Mouse (Mus musculus): ENCODE data around the gene Nek6.

Gene Nek6

DNA sequence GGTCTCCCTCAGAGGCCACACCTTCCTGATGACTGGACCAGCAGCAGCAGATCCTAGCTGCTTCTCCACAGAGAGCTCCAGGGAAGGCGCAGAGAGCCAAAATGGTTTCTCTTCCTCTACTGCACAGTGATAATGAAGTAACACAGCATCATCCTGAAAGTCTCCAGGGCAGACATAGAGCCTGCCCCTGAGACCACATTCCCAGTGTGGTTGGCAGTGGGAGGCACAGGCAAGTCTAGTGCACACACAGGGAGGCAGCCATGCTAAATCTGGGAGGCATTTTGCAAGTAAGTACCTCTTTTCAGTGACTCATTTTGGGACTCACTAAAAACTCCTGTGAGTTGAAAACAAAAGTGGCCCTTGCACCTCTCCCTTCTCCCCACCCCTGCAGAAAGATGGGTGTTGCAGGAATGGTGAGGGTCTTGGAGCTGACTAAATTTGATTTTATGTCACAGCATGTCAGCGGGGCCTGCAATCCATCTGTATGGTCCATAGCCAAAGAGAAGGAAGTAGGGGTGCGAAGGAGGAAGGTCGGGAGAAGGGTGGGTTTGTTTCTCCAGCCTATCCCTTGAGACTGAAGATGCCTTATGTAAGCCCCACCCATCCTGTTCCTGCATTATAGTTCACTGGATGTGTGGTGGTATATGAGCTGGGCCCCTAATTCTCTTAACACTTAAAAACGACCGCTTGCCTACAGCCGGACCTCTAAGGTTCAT, 2.3 kb upstream of the Nek6 start:
- DNase-seq (ENCODE audit: low spot score), result no peak

- DNase-seq (ENCODE audit: low spot score), result no peak
These were observed 1.3 kb upstream of the Nek6 start for GRCm38 (mm10) chr2:38510120-38510519.

GRCm38 (mm10) chr2:38512308-38513182, 1.1 kb downstream of the Nek6 start:
- peak; percentile 34 for DNase-seq (ENCODE audit: low spot score)

GRCm38 (mm10) chr2:38513183-38513529, 1.7 kb downstream of the Nek6 start:
- no peak for DNase-seq (ENCODE audit: low spot score)

GRCm38 (mm10) chr2:38514411-38514810, 3.0 kb downstream of the Nek6 start:
- no peak for DNase-seq (ENCODE audit: low spot score)

- DNase-seq (ENCODE audit: low spot score), result no peak
These were observed 4.0 kb downstream of the Nek6 start for GRCm38 (mm10) chr2:38515446-38515845.

DNA sequence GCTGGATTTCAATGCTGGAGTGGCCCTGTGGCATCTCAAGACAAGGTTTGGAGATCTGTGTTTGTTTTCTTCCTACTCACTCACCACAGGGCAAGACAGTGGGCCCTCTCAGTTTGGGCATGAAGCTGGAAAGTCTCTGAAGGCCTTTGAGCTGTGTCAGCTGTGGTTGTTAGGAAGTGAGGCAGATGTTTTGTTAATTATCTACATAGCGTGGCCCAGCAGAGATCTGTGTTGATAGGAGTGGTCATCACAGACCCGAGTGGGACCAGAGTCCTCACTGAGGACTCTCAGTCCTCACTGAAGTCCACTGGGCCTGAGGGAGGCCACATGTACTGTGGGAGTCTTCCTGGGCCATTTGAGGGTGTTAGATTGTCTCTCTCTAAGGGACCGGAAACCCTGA, 5.0 kb downstream of the Nek6 start:
- no peak for DNase-seq (ENCODE audit: low spot score)

- no peak for DNase-seq (ENCODE audit: low spot score)
These were observed 5.6 kb downstream of the Nek6 start for GRCm38 (mm10) chr2:38517045-38517444.

DNA sequence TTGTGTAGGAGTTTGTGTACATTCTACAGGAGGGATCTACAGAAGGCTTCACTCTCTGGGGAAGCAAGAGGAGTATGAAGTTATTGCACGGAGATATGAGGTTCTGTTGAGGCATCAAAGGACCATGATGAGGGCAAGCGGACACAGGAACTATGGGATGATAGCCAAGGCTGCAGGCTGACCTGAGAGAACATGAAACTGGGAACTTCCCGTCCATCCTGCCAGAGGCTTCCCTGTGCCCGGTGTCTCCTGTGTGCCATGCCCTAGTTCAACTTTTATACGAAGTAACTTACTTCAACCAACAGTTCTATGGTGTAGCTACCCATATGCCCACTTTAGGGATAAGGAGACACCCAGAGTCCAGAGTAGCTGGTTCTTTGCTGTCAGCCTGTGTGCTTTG, 7.3 kb downstream of the Nek6 start:
- DNase-seq (ENCODE audit: low spot score), result no peak

DNA sequence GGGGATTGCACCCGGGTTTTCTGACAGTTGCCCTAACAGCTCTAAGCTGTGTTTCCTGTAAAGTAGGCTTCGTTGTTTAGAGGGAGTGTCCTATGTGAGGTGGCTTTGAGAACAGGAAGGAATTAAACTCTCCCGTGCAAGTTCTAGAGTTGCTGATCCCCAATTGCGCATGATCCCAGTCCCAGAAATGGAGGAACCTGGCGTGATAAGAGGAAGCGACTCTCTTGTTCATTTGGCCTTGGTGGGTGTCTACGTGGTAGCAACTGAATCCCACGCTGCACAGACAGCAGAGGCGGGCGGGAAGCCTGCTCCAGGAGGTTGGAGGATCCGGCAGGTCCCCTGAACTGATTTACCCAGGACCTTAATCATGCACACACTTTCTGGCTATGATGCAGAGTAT, 8.5 kb downstream of the Nek6 start:
- no peak for DNase-seq (ENCODE audit: low spot score)

DNA sequence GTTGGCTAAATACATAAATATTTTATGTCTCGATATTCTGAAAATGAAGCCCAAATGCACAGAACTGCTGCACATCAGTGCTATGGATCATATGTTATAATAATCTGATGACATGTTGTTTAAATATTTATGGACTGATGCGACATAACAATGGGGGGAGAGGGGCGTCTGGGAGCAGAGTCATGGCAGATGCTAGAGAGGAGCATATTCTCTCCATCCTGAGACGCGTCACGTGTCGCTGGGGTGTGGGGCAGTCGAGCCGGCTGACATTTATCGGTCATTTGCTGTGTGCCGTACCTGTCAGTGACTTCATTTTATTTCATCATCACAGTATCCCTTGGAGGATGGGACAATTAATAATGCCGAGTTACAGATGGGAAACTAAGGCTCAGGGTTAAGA, 10.2 kb downstream of the Nek6 start:
- DNase-seq (ENCODE audit: low spot score), result no peak

- no peak for DNase-seq (ENCODE audit: low spot score)
These were observed 10.9 kb downstream of the Nek6 start for GRCm38 (mm10) chr2:38522354-38522753.

- DNase-seq (ENCODE audit: low spot score), result no peak
These were observed 12.5 kb downstream of the Nek6 start for GRCm38 (mm10) chr2:38523781-38524445.

DNA sequence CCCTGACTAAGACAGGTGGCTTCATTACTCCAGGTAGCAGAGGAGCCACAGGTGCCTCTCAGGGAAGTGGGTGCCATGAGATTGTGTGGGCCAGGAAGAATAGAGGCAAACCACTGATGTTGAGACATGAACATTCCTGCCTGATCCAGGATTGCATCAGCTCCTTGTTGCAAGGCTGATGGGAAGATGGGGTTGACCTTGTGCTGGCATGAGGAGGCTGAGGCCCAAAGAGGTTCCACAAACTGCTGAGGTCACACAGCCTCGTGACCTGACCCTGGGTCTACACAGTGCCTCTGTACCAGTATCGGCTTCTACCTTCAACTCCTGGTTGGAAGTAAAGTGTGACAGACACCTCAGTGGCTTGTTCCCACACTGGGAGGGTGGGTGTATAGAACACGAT, 13.6 kb downstream of the Nek6 start:
- no peak for DNase-seq (ENCODE audit: low spot score)

- DNase-seq (ENCODE audit: low spot score), result no peak
These were observed 18.2 kb downstream of the Nek6 start for GRCm38 (mm10) chr2:38529582-38530152.

DNA sequence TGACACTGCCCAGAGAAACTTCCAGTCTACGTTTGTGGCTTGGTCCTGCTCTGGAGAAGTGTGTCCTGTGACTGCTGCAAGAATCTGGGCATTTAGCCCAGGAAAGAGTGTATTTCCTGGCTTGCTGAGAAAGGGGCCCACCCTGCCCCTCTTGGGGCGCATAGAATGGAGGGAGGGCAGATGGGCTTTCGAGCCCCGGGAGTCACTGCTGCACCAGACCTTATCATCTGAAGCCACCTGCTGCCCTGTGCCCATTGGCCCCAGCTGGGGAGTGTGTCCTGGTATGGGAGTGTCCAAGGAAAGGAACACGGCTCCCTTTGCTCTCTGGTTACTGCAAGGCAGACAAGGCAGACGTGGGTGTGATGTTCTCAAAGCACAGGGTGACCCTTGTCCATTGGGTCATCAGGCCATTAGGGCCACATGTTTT, 19.5 kb downstream of the Nek6 start:
- DNase-seq (ENCODE audit: low spot score), result no peak

DNA sequence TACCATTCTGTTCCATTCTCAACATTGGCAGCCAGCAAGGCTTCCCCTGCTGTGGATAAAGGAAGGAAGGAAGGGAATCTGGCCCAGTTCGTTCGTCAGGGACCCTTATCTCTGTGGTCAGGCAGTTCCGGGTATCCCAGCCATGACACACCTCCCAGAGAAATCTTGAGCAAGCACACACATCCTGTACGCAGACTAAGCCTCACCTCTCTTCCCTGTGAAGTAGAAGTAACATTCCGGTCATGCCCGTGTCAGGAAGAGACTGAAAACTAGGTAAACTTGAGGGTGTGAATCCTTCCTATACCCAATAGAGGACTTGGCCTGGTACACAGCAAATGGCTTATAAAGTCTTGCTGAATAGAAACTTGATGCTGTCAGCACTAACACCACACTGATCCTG, 21.9 kb downstream of the Nek6 start:
- DNase-seq (ENCODE audit: low spot score), result no peak

DNA sequence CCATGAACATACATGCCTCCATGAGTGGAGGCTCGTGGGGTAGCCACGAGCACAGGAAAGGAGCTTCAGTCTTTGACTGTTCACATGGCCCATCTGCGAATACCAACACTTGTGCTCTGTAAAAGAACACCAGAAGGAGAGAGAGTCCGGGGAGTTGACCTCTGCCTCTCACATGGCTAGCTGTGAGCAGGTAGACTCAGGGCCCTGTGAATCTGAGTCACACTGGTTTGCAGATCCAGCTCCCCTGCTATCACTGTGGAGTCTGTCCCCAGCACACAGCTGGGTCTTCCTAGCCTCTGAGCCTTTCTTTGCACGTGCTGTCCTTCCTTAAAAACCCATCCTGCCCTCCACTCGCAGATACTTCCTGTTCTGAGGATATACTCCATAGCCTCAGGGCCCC, 22.3 kb downstream of the Nek6 start:
- DNase-seq (ENCODE audit: low spot score), result no peak

DNA sequence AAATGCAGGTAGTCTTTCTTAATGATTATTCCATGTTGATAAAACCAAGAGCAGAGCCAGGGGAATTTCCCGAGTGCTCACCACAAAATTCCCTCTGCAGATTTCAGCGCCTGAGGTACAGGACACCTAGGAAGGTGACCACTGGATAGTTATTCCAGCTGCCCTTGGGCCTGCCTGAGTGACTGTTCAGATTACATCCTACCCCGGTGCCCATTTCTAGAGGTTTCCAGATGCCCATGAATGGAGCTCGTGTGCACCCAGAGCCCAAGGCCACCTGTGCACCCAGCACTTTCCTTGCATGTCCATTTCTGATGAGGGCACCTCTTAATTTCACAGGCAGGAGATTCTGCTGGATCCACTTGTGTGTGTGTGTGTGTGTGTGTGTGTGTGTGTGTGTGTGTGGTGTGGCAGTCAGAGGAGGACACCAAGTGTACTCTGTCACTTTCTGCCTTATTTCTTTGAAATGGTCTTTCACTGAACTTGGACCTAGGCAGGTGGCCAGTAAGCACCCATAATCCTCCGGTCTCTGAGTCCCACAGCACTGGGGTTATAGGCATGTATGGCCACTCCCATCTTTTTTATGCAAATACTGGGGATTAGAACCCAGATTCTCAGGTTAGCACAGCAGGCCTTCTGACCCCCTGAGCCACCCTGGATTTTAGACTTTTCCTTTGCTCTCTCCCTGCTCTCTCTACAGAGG, 22.9 kb downstream of the Nek6 start:
- DNase-seq (ENCODE audit: low spot score), result no peak

- DNase-seq (ENCODE audit: low spot score), result no peak
These were observed 23.6 kb downstream of the Nek6 start for GRCm38 (mm10) chr2:38535051-38535450.

DNA sequence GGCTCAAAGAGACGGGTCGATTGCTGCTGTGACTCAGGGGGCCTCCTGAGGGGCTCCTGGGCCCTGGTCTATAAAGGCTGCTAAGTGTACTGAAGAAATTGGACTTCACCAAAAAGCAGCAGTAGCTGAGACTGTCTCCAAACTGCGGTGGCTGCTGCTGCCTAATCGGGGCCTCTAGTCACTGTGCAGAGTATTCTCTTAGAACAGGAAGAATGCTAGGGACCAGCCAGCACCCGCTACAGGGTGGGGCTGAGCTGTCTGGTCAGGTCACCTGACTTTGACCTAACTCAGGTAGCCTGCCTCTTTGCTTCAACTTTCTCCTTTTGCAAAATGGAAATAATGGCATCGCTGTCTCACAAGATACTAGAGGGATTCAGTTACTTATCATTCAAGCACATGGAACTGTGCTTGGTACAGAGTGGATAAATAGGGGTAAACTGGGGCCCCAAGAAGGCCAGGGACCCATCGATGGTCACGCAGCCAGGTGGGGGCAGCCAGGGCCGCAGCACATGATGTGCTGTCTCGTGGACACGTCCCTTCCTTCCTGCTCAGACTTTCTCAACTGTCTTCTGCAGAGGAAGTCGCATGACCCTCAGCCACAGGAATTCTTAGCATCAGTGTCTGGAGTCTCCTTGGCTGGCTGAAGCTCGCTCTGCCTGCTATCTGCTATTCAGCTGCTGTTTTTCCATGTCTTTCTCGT, 24.2 kb downstream of the Nek6 start:
- DNase-seq (ENCODE audit: low spot score), result no peak
